Mouse (Mus musculus) ES-E14 (cell line): ENCODE results near the gene Dnaaf3.

Experiments used
- CHD2 ChIP-seq: IDR thresholded peaks from 2 replicates; pipeline ENCODE4 v1.6.1; 2014; ENCODE audit warnings: mild to moderate bottlenecking, low read depth, low read length, inconsistent platforms
- HCFC1 ChIP-seq: IDR thresholded peaks from 2 replicates; pipeline ENCODE4 v1.6.1; 2012; ENCODE audit warnings: low read length, inconsistent platforms, borderline replicate concordance; ENCODE audit not compliant: insufficient read depth
- MAFK ChIP-seq: IDR thresholded peaks from 2 replicates; pipeline ENCODE4 v1.6.1; 2014; ENCODE audit warnings: mild to moderate bottlenecking, low read depth, low read length, inconsistent platforms; ENCODE audit not compliant: insufficient read depth
- ZC3H11A ChIP-seq: IDR thresholded peaks from 2 replicates; pipeline ENCODE4 v1.6.1; 2012; ENCODE audit warnings: low read depth, mild to moderate bottlenecking, inconsistent platforms, low read length, borderline replicate concordance
- ZNF384 ChIP-seq: IDR thresholded peaks from 2 replicates; pipeline ENCODE4 v1.6.1; 2012; ENCODE audit warnings: low read depth, low read length, inconsistent platforms

- TF ChIP-seq MAFK = no peak
- no peak for TF ChIP-seq CHD2
- TF ChIP-seq HCFC1 = no peak
- no peak for TF ChIP-seq ZC3H11A
- TF ChIP-seq ZNF384 = no peak
Observed at GRCm38 (mm10) chr7:4523205-4524130, 8.8 kb downstream of the Dnaaf3 start.
